Comparison of ENCODE assay signal across 26 mouse cellular contexts in the genomic region with DNA sequence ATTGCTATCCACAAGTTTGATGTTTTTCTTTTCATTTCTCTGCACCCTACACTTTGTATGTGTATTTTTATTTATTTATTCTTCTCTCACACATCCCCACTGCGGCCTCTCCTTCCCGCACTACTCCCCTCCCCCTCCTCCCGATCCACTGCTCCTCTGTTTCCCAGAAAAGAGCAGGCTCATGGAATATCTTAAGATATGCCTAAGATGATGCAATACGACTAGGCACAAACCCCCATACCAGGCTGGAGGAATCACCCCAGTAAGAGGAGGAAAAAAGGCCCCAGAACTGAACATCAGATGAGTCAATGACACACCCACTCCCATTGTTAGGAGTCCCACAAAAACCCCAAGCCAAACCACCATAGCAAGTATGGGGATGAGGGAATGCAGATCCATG. TPM values are rescaled to one million over a fixed set of nuclear protein-coding genes. Genes with fewer than 3 reads are reported as not detected.
DNase-seq lines count a peak whose midpoint lies in the region; ATAC-seq lines count a peak whose summit lies in the region.
"Had no signal": no experiment of that assay in that cellular context is flagged by ENCODE, and none has a peak within 500 bp of the region (broad histone marks: within the 10 kb centered on the region; RNA-seq: fewer than 3 reads in every experiment).

No protein-coding gene starts in this region.

- DNase-seq in hindbrain, embryonic 10.5 days (ENCODE audit: low spot score) = no peak
- DNase-seq in midbrain, embryonic 14.5 days = peak; percentile 19
- no peak for DNase-seq in midbrain, embryonic 11.5 days (ENCODE audit: low spot score, missing footprints)
- no peak for DNase-seq in gastrocnemius, postnatal 36 days
- DNase-seq in kidney, postnatal 10 days = no peak
- DNase-seq: adrenal gland, postnatal 14 days; cerebellum, adult 9-10 months; heart, postnatal 4 days; kidney, adult 8-10 months; kidney, postnatal 25 days; liver; right cerebral cortex, postnatal 25 days; spleen, adult 18-20 months had no signal

- H3K36me3 ChIP-seq in hindbrain, embryonic 12.5 days = no peaks in the 10 kb centered on the region
- no peaks in the 10 kb centered on the region for H3K36me3 ChIP-seq in hindbrain, embryonic 10.5 days
- H3K36me3 ChIP-seq in midbrain, embryonic 14.5 days (ENCODE audit: control insufficient read depth, insufficient read depth, low read length) = peaks cover 6% of the 10 kb centered on the region; the same call in 1 of the 2 replicates
- H3K36me3 ChIP-seq in midbrain, embryonic 11.5 days (ENCODE audit: control insufficient read depth, insufficient read depth, low read length) = no peaks in the 10 kb centered on the region
- H3K36me3 ChIP-seq in midbrain, embryonic 15.5 days (replicated peaks) = no peaks in the 10 kb centered on the region
- H3K36me3 ChIP-seq: embryonic facial prominence, embryonic 15.5 days; heart, embryonic 10.5 days; intestine, embryonic 15.5 days; limb, embryonic 10.5 days; liver, embryonic 15.5 days had no signal

- no peaks in the 10 kb centered on the region for H3K27me3 ChIP-seq in hindbrain, embryonic 12.5 days
- no peaks in the 10 kb centered on the region for H3K27me3 ChIP-seq in hindbrain, embryonic 10.5 days (ENCODE audit: insufficient read depth, poor library complexity, severe bottlenecking)
- no peaks in the 10 kb centered on the region for H3K27me3 ChIP-seq in midbrain, embryonic 14.5 days (ENCODE audit: control insufficient read depth, insufficient read depth, low read length)
- no peaks in the 10 kb centered on the region for H3K27me3 ChIP-seq in midbrain, embryonic 11.5 days (ENCODE audit: control insufficient read depth, insufficient read depth, low read length)
- H3K27me3 ChIP-seq in midbrain, embryonic 15.5 days (replicated peaks) = no peaks in the 10 kb centered on the region
- H3K27me3 ChIP-seq: embryonic facial prominence, embryonic 15.5 days; intestine, embryonic 15.5 days had no signal

- 0 out of 2 replicates have a peak overlapping the region, but pooled peaks have one; percentile 35 for H3K27ac ChIP-seq in hindbrain, embryonic 12.5 days
- H3K27ac ChIP-seq in hindbrain, embryonic 10.5 days = no peak overlapping the region
- H3K27ac ChIP-seq in midbrain, embryonic 14.5 days (replicated peaks; ENCODE audit: low read depth, low read length) = peak overlapping the region; percentile 60
- H3K27ac ChIP-seq in midbrain, embryonic 11.5 days (ENCODE audit: low read depth, low read length) = no peak overlapping the region
- peak overlapping the region; percentile 31; the same call in 1 of the 2 replicates for H3K27ac ChIP-seq in midbrain, embryonic 15.5 days
- H3K27ac ChIP-seq: embryonic facial prominence, embryonic 15.5 days; heart, embryonic 10.5 days; intestine, embryonic 15.5 days; layer of hippocampus, adult 2 months; limb, embryonic 10.5 days; liver, embryonic 15.5 days; macrophage had no signal

- intact Hi-C loops in gastrocnemius, postnatal 36 days (cut with DNase I) = no loop called here

- no peak for ATAC-seq in hindbrain, embryonic 12.5 days (ENCODE audit: low FRiP score)
- no peak for ATAC-seq in midbrain, embryonic 14.5 days (ENCODE audit: low FRiP score, low TSS enrichment)
- ATAC-seq in midbrain, embryonic 11.5 days (ENCODE audit: low FRiP score) = no peak
- ATAC-seq in midbrain, embryonic 15.5 days (replicated peaks) = no peak
- ATAC-seq: intestine, embryonic 15.5 days; lung, postnatal 0 days had no signal

- 75% methylated on average over 4 of the region's 4 CpGs for whole genome bisulfite sequencing in hindbrain, embryonic 12.5 days
- 88% methylated on average over 4 of the region's 4 CpGs for WGBS in hindbrain, embryonic 10.5 days
- WGBS in midbrain, embryonic 14.5 days = 60% methylated on average over 4 of the region's 4 CpGs
- 73% methylated on average over 4 of the region's 4 CpGs for WGBS in midbrain, embryonic 11.5 days
- WGBS in midbrain, embryonic 15.5 days = 60% methylated on average over 4 of the region's 4 CpGs

- H3K4me1 ChIP-seq in hindbrain, embryonic 12.5 days = peaks cover 15% of the 10 kb centered on the region
- peaks cover 18% of the 10 kb centered on the region for H3K4me1 ChIP-seq in hindbrain, embryonic 10.5 days (replicated peaks)
- H3K4me1 ChIP-seq in midbrain, embryonic 14.5 days (ENCODE audit: control insufficient read depth, insufficient read depth, low read length) = peaks cover 24% of the 10 kb centered on the region
- peaks cover 6% of the 10 kb centered on the region; the same call in 1 of the 2 replicates for H3K4me1 ChIP-seq in midbrain, embryonic 11.5 days (ENCODE audit: control insufficient read depth, insufficient read depth, low read length)
- peaks cover 27% of the 10 kb centered on the region for H3K4me1 ChIP-seq in midbrain, embryonic 15.5 days
- H3K4me1 ChIP-seq: intestine, embryonic 15.5 days; liver, embryonic 15.5 days had no signal

- H3K9me3 ChIP-seq in hindbrain, embryonic 12.5 days (replicated peaks) = no peaks in the 10 kb centered on the region
- H3K9me3 ChIP-seq in hindbrain, embryonic 10.5 days = no peaks in the 10 kb centered on the region
- H3K9me3 ChIP-seq in midbrain, embryonic 14.5 days (ENCODE audit: control insufficient read depth, low read length) = no peaks in the 10 kb centered on the region
- no peaks in the 10 kb centered on the region for H3K9me3 ChIP-seq in midbrain, embryonic 11.5 days (ENCODE audit: control insufficient read depth, low read length)
- H3K9me3 ChIP-seq in midbrain, embryonic 15.5 days = no peaks in the 10 kb centered on the region
- H3K9me3 ChIP-seq: embryonic facial prominence, embryonic 15.5 days; heart, embryonic 10.5 days; intestine, embryonic 15.5 days; limb, embryonic 10.5 days; liver, embryonic 15.5 days had no signal

- no peak overlapping the region for H3K9ac ChIP-seq in hindbrain, embryonic 12.5 days
- H3K9ac ChIP-seq in midbrain, embryonic 14.5 days (replicated peaks; ENCODE audit: low read length) = no peak overlapping the region; the same call in 1 of the 2 replicates
- H3K9ac ChIP-seq in midbrain, embryonic 11.5 days (ENCODE audit: low read length) = no peak overlapping the region
- H3K9ac ChIP-seq in midbrain, embryonic 15.5 days = no peak overlapping the region
- H3K9ac ChIP-seq: embryonic facial prominence, embryonic 15.5 days; intestine, embryonic 15.5 days; liver, embryonic 15.5 days had no signal

- H3K4me2 ChIP-seq in hindbrain, embryonic 12.5 days (replicated peaks) = no peak overlapping the region
- no peak overlapping the region for H3K4me2 ChIP-seq in midbrain, embryonic 14.5 days (ENCODE audit: low read length)
- H3K4me2 ChIP-seq in midbrain, embryonic 11.5 days = no peak overlapping the region
- no peak overlapping the region for H3K4me2 ChIP-seq in midbrain, embryonic 15.5 days
- H3K4me2 ChIP-seq: embryonic facial prominence, embryonic 15.5 days; intestine, embryonic 15.5 days; liver, embryonic 15.5 days had no signal

- no peak overlapping the region for H3K4me3 ChIP-seq in hindbrain, embryonic 12.5 days
- no peak overlapping the region for H3K4me3 ChIP-seq in hindbrain, embryonic 10.5 days
- no peak overlapping the region for H3K4me3 ChIP-seq in midbrain, embryonic 14.5 days (replicated peaks; ENCODE audit: low read depth, low read length)
- H3K4me3 ChIP-seq in midbrain, embryonic 11.5 days (ENCODE audit: low read depth, low read length) = no peak overlapping the region
- no peak overlapping the region for H3K4me3 ChIP-seq in midbrain, embryonic 15.5 days
- H3K4me3 ChIP-seq: embryonic facial prominence, embryonic 15.5 days; heart, embryonic 10.5 days; intestine, embryonic 15.5 days; layer of hippocampus, adult 2 months; limb, embryonic 10.5 days; liver, embryonic 15.5 days had no signal

RNA-seq across cellular contexts. Expression of a gene that starts 1.4 kb away (rescaled TPM):
- 34.5 and 35.9 TPM in 2 replicates for polyA plus RNA-seq in hindbrain, embryonic 12.5 days (2016; fragmentation: Nextera tagmentation; extraction: Ambion mirVana)
- 14.7 and 22.1 TPM in 2 replicates for polyA plus RNA-seq in hindbrain, embryonic 10.5 days (2016; fragmentation: Nextera tagmentation; extraction: Ambion mirVana)
- 57.2 and 57.6 TPM in 2 replicates for polyA plus RNA-seq in midbrain, embryonic 14.5 days (2014; fragmentation: Nextera tagmentation; extraction: Ambion mirVana)
- 28.5 and 33.0 TPM in 2 replicates for polyA plus RNA-seq in midbrain, embryonic 11.5 days (2014; fragmentation: Nextera tagmentation; extraction: Ambion mirVana)
- polyA plus RNA-seq in midbrain, embryonic 15.5 days (2015; fragmentation: Nextera tagmentation; extraction: Ambion mirVana) = 54.5 and 57.4 TPM in 2 replicates
- total RNA-seq in gastrocnemius, postnatal 36 days (2021) = under 1 TPM in 1 of 2 experiments, not detected in 1; 0.05 TPM
- total RNA-seq: common myeloid progenitor, adult 5-6 weeks; gastrocnemius, adult 8-10 months; granulocyte monocyte progenitor cell, adult 5-6 weeks had no signal
- polyA plus RNA-seq: macrophage had no signal

Comparison
In these comparisons a context has a peak if more than half of its experiments do, and no peak if none do; other contexts are left out.
1. H3K27ac ChIP-seq: peak in hindbrain, embryonic 12.5 days (single experiment), midbrain, embryonic 14.5 days (single experiment) and midbrain, embryonic 15.5 days (single experiment); none in hindbrain, embryonic 10.5 days (single experiment) and midbrain, embryonic 11.5 days (single experiment).